In the genomic region with DNA sequence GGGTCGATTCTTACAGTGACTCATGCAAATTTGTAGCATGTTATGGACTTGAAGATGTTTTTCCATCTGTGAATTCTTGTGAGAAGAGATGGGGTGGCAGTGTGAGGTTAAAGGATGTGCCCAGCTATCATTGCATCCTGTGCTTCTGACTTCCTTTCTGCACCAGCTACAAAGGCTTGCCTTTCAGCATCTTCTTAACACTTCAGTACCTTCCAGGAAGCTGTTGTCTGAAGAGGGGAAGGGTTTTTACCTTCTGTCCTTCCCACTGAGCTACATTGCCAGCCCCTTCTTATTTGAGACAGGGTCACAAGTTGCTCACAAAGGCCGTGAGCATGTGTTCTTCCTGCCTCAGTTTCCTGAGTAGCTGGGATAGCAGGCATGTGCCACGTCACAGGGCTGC, we compare ENCODE assay signal across 20 mouse cellular contexts. TPM values are rescaled to one million over a fixed set of nuclear protein-coding genes. Genes with fewer than 3 reads are reported as not detected.
A peak's percentile ranks its signal among the peaks of the same experiment; 100 is the strongest.
DNase-seq lines count a peak whose midpoint lies in the region; TF ChIP-seq lines count a peak whose summit lies in the region.
"Had no signal": no experiment of that assay in that cellular context is flagged by ENCODE, and none has a peak within 500 bp of the region (broad histone marks: within the 10 kb centered on the region; RNA-seq: fewer than 3 reads in every experiment).

No protein-coding gene starts in this region.

- DNase-seq in layer of hippocampus, adult 2 months (ENCODE audit: low spot score in 2 of 2) = no peak
- no peak for DNase-seq in layer of hippocampus, adult 11-12 months (ENCODE audit: low spot score)
- DNase-seq in 416B (ENCODE audit: low read depth) = peak; percentile 44
- peak; percentile 67 for DNase-seq in CH12.LX (ENCODE audit: extremely low read depth)
- DNase-seq in gastrocnemius, postnatal 10 days = no peak
- no peak for DNase-seq in right cerebral cortex, postnatal 25 days
- DNase-seq: adrenal gland, adult 2 months; cerebellum, postnatal 10 days; heart, postnatal 4 days; kidney, postnatal 4 days; lung, embryonic 14.5 days had no signal

- peak; percentile 42; the same call in 1 of the 2 replicates for TF ChIP-seq EP300 in CH12.LX (IDR thresholded peaks at IDR 0.05; ENCODE audit: low read length)

- peak overlapping the region; percentile 63 for H3K27ac ChIP-seq in layer of hippocampus, adult 2 months
- peak overlapping the region; percentile 64 for H3K27ac ChIP-seq in CH12.LX (ENCODE audit: insufficient read depth, low read depth)

- in situ Hi-C loops in CH12.LX (cut with MboI; ENCODE audit: low pct_ligation_motif_present, low pct_unique_long_range_greater_than_20kb, low sequenced_read_pairs) = no loop called here

- H3K4me2 ChIP-seq in CH12.LX (ENCODE audit: insufficient read depth, low read depth, poor library complexity, severe bottlenecking) (0 out of 2 replicates have a peak overlapping the region, but pooled peaks have one; percentile 33), myocyte (ENCODE audit: low read depth) (peak overlapping the region; percentile 71)
- H3K4me2 ChIP-seq: embryonic facial prominence, embryonic 13.5 days; heart, embryonic 12.5 days; intestine, embryonic 15.5 days; lung, embryonic 14.5 days had no signal

- dilution Hi-C loops in CH12.LX (cut with MboI; ENCODE audit: extremely low pct_ligation_motif_present, extremely low pct_unique_long_range_greater_than_20kb, low sequenced_read_pairs) = no loop called here

- peaks cover 0 to 34% of the 10 kb centered on the region in 2 experiments for H3K36me3 ChIP-seq in CH12.LX (replicated peaks in 1 of 2; ENCODE audit: control insufficient read depth in 1 of 2, insufficient read depth in 1 of 2, low read length in 1 of 2)
- H3K36me3 ChIP-seq in myocyte (ENCODE audit: control insufficient read depth, insufficient read depth) = no peaks in the 10 kb centered on the region
- H3K36me3 ChIP-seq: embryonic facial prominence, embryonic 13.5 days; intestine, embryonic 15.5 days had no signal

- TF ChIP-seq POLR2A in CH12.LX (IDR thresholded peaks at IDR 0.05; ENCODE audit: low read depth, low read length) (no peak), myocyte (IDR thresholded peaks at IDR 0.05; ENCODE audit: insufficient read length, low read depth) (no peak)

- TF ChIP-seq RAD21 in CH12.LX (IDR thresholded peaks at IDR 0.05; ENCODE audit: low read depth, low read length) = no peak

- no peaks in the 10 kb centered on the region for H3K27me3 ChIP-seq in CH12.LX (replicated peaks)
- H3K27me3 ChIP-seq in myocyte (ENCODE audit: control insufficient read depth, insufficient read depth, insufficient read length) = no peaks in the 10 kb centered on the region
- H3K27me3 ChIP-seq: embryonic facial prominence, embryonic 13.5 days; heart, embryonic 12.5 days; intestine, embryonic 15.5 days had no signal

- no peak overlapping the region for H3ac ChIP-seq in myocyte (ENCODE audit: control insufficient read depth, insufficient read length)

- no peaks in the 10 kb centered on the region for H3K9me3 ChIP-seq in CH12.LX (replicated peaks; ENCODE audit: low read length)
- H3K9me3 ChIP-seq: embryonic facial prominence, embryonic 13.5 days; heart, embryonic 12.5 days; intestine, embryonic 15.5 days had no signal

- H3K4me1 ChIP-seq in CH12.LX (ENCODE audit: control insufficient read depth in 1 of 2, insufficient read depth in 2 of 2) = peaks cover 38 to 99% of the 10 kb centered on the region in 2 experiments

- H3K79me2 ChIP-seq in CH12.LX (replicated peaks; ENCODE audit: control insufficient read depth, extremely low read depth, insufficient read depth, poor library complexity, severe bottlenecking) (peaks cover 10% of the 10 kb centered on the region), myocyte (ENCODE audit: control insufficient read depth, insufficient read depth) (peaks cover 53% of the 10 kb centered on the region)

- TF ChIP-seq CTCF in layer of hippocampus, adult 2 months (conservative IDR thresholded peaks at IDR 0.05) = no peak
- TF ChIP-seq CTCF in CH12.LX (conservative IDR thresholded peaks at IDR 0.05 in 1 of 2, IDR thresholded peaks at IDR 0.05 in 1 of 2; ENCODE audit: low read depth in 2 of 2, low read length in 2 of 2) = no peak

- no peak overlapping the region for H3K4me3 ChIP-seq in layer of hippocampus, adult 2 months
- H3K4me3 ChIP-seq in CH12.LX (replicated peaks in 1 of 3; ENCODE audit: low read depth in 2 of 3, low read length in 2 of 3, poor library complexity in 1 of 3) = no peak overlapping the region
- no peak overlapping the region for H3K4me3 ChIP-seq in myocyte
- H3K4me3 ChIP-seq: embryonic facial prominence, embryonic 13.5 days; heart, embryonic 12.5 days; intestine, embryonic 15.5 days had no signal

- peak overlapping the region; percentile 39; the same call in 1 of the 2 replicates for H3K9ac ChIP-seq in CH12.LX (ENCODE audit: insufficient read depth, low read depth)
- H3K9ac ChIP-seq: heart, embryonic 12.5 days; intestine, embryonic 15.5 days; lung, embryonic 14.5 days had no signal

TF ChIP-seq in CH12.LX, 34 proteins besides CTCF, POLR2A, EP300 and RAD21:
- 0 out of 2 replicates have a peak, but pooled peaks have one; percentile 17 for TF ChIP-seq TBP (conservative IDR thresholded peaks at IDR 0.05; ENCODE audit: low read depth, low read length)
- TF ChIP-seq ZKSCAN1 (IDR thresholded peaks at IDR 0.05; ENCODE audit: borderline replicate concordance, low read depth, low read length) = no peak
- TF ChIP-seq ELF1 (IDR thresholded peaks at IDR 0.05; ENCODE audit: low read depth, low read length) = peak; percentile 50; the same call in 1 of the 2 replicates
- no peak for TF ChIP-seq ETS1 (conservative IDR thresholded peaks at IDR 0.05; ENCODE audit: low read depth, low read length)
- TF ChIP-seq MAX (IDR thresholded peaks at IDR 0.05; ENCODE audit: low read length) = no peak; the same call in 1 of the 2 replicates
TF ChIP-seq in CH12.LX: peak in this region for 2.

TF ChIP-seq in myocyte, 11 proteins besides CTCF, POLR2A, EP300 and RAD21:
- TF ChIP-seq SRF (IDR thresholded peaks at IDR 0.05; ENCODE audit: control insufficient read depth, insufficient read length, low read depth) = no peak
- TF ChIP-seq MYOG (IDR thresholded peaks at IDR 0.05; ENCODE audit: control insufficient read depth in 1 of 3, insufficient read depth in 1 of 3, insufficient read length in 2 of 3, low read depth in 2 of 3) = no peak
- no peak for TF ChIP-seq REST (IDR thresholded peaks at IDR 0.05; ENCODE audit: insufficient read depth, insufficient read length)
- TF ChIP-seq TCF3 (IDR thresholded peaks at IDR 0.05; ENCODE audit: insufficient read length, low read depth) = no peak
- no peak for TF ChIP-seq POLR2AphosphoS2 (IDR thresholded peaks at IDR 0.05; ENCODE audit: insufficient read length, low read depth)
- TF ChIP-seq CEBPB (IDR thresholded peaks at IDR 0.05; ENCODE audit: insufficient read depth, poor library complexity, severe bottlenecking) = no peak
- TF ChIP-seq MAX (IDR thresholded peaks at IDR 0.05; ENCODE audit: low read depth) = no peak
- TF ChIP-seq USF1 (IDR thresholded peaks at IDR 0.05; ENCODE audit: low read depth) = no peak
- TF ChIP-seq E2F4 (IDR thresholded peaks at IDR 0.05; ENCODE audit: insufficient read depth) = no peak
- TF ChIP-seq TCF12 (IDR thresholded peaks at IDR 0.05; ENCODE audit: insufficient read depth, poor library complexity, severe bottlenecking) = no peak
- TF ChIP-seq MYOD1 (IDR thresholded peaks at IDR 0.05; ENCODE audit: control insufficient read depth in 1 of 3, insufficient read length in 2 of 3, low read depth in 2 of 3) = no peak

RNA-seq across cellular contexts. Expression of gene Mink1, which starts 18.2 kb away (rescaled TPM):
- total RNA-seq in layer of hippocampus, adult 2 months (2021) = 100 to 1,000 TPM; 505 to 510 TPM
- total RNA-seq in CH12.LX (2012; rRNA removed) = 24.3 and 31.2 TPM in 2 replicates
- total RNA-seq in CH12.LX (2014; rRNA removed) = 11.6 and 15.0 TPM in 2 replicates
- 79.8 and 82.8 TPM in 2 replicates for polyA plus RNA-seq in CH12.LX (2012; ENCODE audit: insufficient read length, low read depth)
- polyA plus RNA-seq in myocyte (2012; fragmentation: generic; extraction: Trizol) = 34.4 TPM
- 10 to 100 TPM; 28.6 to 37.0 TPM for total RNA-seq in gastrocnemius, postnatal 10 days (2021)

RNA-seq across cellular contexts. Expression of gene 4930544D05Rik, which starts 34.7 kb away (rescaled TPM):
- total RNA-seq in layer of hippocampus, adult 2 months (2021) = under 1 TPM; 0.47 to 0.72 TPM
- total RNA-seq in CH12.LX (2012; rRNA removed) (0.17 TPM in 1 of 2 replicates, not detected in the other), CH12.LX (2014; rRNA removed) (not detected in 2 replicates)
- polyA plus RNA-seq in CH12.LX (2012; ENCODE audit: insufficient read length, low read depth) (not detected in 2 replicates), myocyte (2012; fragmentation: generic; extraction: Trizol) (0.10 TPM)
- total RNA-seq in gastrocnemius, postnatal 10 days (2021) = not detected
- total RNA-seq: adrenal gland, adult 2 months; gastrocnemius, adult 8-10 months; heart, postnatal 4 days had no signal
- polyA plus RNA-seq: adrenal gland, adult 2 months; embryonic facial prominence, embryonic 13.5 days; forebrain, embryonic 14.5 days; heart, embryonic 12.5 days; intestine, embryonic 15.5 days; limb, embryonic 14.5 days; lung, embryonic 14.5 days; stomach, embryonic 14.5 days had no signal

RNA-seq across cellular contexts. Expression of gene Chrne, which starts 38.1 kb away (rescaled TPM):
- total RNA-seq in layer of hippocampus, adult 2 months (2021) = not detected
- total RNA-seq in CH12.LX (2012; rRNA removed) (not detected in 2 replicates), CH12.LX (2014; rRNA removed) (not detected in 2 replicates)
- polyA plus RNA-seq in CH12.LX (2012; ENCODE audit: insufficient read length, low read depth) (not detected in 2 replicates), myocyte (2012; fragmentation: generic; extraction: Trizol) (5.3 TPM)
- 10 to 100 TPM; 30.7 to 35.0 TPM for total RNA-seq in gastrocnemius, postnatal 10 days (2021)
- total RNA-seq: adrenal gland, adult 2 months; heart, postnatal 4 days had no signal
- polyA plus RNA-seq: embryonic facial prominence, embryonic 13.5 days; forebrain, embryonic 14.5 days; intestine, embryonic 15.5 days; lung, embryonic 14.5 days; stomach, embryonic 14.5 days had no signal

RNA-seq across cellular contexts. Expression of gene Pld2, which starts 41.1 kb away (rescaled TPM):
- 10 to 100 TPM; 17.7 to 19.2 TPM for total RNA-seq in layer of hippocampus, adult 2 months (2021)
- 4.0 and 4.8 TPM in 2 replicates for total RNA-seq in CH12.LX (2012; rRNA removed)
- 3.1 and 3.4 TPM in 2 replicates for total RNA-seq in CH12.LX (2014; rRNA removed)
- polyA plus RNA-seq in CH12.LX (2012; ENCODE audit: insufficient read length, low read depth) = 6.6 and 6.7 TPM in 2 replicates
- 10.2 TPM for polyA plus RNA-seq in myocyte (2012; fragmentation: generic; extraction: Trizol)
- total RNA-seq in gastrocnemius, postnatal 10 days (2021) = 10 to 100 TPM; 16.4 to 21.3 TPM

RNA-seq across cellular contexts. Expression of gene Gm40193, which starts 48.2 kb away (rescaled TPM):
- total RNA-seq in layer of hippocampus, adult 2 months (2021) = not detected
- total RNA-seq in CH12.LX (2012; rRNA removed) = not detected in 2 replicates
- not detected in 2 replicates for total RNA-seq in CH12.LX (2014; rRNA removed)
- not detected in 2 replicates for polyA plus RNA-seq in CH12.LX (2012; ENCODE audit: insufficient read length, low read depth)
- polyA plus RNA-seq in myocyte (2012; fragmentation: generic; extraction: Trizol) = not detected
- not detected for total RNA-seq in gastrocnemius, postnatal 10 days (2021)
- total RNA-seq: adrenal gland, adult 2 months; gastrocnemius, adult 8-10 months; heart, postnatal 4 days; left cerebral cortex, adult 18-20 months had no signal
- polyA plus RNA-seq: adrenal gland, adult 2 months; embryonic facial prominence, embryonic 13.5 days; forebrain, embryonic 14.5 days; heart, embryonic 12.5 days; intestine, embryonic 15.5 days; lung, embryonic 14.5 days; stomach, embryonic 14.5 days had no signal

Comparison
In these comparisons a context has a peak if more than half of its experiments do, and no peak if none do; other contexts are left out.
1. DNase-seq: peak in 416B (single experiment) and CH12.LX (single experiment); none in layer of hippocampus, adult 2 months (0 of 2), layer of hippocampus, adult 11-12 months (single experiment), gastrocnemius, postnatal 10 days (single experiment) and right cerebral cortex, postnatal 25 days (single experiment).
2. RNA of gene Mink1, which starts 18.2 kb away (total RNA-seq): 505 to 510 TPM in layer of hippocampus, adult 2 months; 28.6 to 37.0 TPM in gastrocnemius, postnatal 10 days and 11.6 to 31.2 TPM in CH12.LX; every median in the first group is over 10 times any median in the second.
3. RNA of gene Chrne, which starts 38.1 kb away (total RNA-seq): 30.7 to 35.0 TPM in gastrocnemius, postnatal 10 days; not detected in layer of hippocampus, adult 2 months and not detected in CH12.LX; every median in the first group is over 10 times any median in the second.